Mouse (Mus musculus) frontal cortex, postnatal 14 days (tissue): ENCODE results near the gene Nfe2.
"Not testable (repeated sequence)": the region's sequence is repeated elsewhere in the genome, so short reads cannot be mapped to it uniquely, and the experiment has no call there.

Source experiments
- DNase-seq, 2 experiments: peaks; one replicate each; pipeline ENCODE4 v3.0.0; 2022; ENCODE audit warnings: low spot score in 2 of 2

Nfe2 gene

DNA sequence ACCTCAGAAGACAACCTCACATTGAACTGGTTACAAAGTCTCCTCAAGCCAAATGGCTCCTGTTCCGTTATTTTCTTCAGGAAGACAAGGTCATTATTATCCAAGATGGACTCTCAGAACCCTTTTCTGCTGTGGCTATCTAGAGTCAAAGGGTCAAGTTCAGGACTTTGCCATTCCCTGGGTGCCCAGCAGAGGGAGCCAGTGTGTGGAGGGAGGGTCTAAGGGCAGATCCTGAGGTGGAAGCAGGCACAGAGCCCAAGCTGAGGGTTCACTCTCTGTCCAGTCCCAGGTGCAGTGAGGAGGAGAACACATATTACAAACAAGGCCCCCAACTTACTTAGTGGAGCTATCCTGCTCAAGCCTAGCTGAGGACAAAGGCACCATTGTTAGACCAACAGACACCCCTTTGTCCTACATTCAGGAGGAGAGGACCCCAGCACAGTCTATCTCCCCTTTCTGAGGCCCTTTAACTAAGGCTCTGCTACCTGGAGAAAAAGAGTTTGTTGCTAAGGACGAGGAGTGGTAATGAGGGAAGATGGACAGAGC is 7.9 kb downstream of the Nfe2 start:
- DNase-seq = no peak

DNA sequence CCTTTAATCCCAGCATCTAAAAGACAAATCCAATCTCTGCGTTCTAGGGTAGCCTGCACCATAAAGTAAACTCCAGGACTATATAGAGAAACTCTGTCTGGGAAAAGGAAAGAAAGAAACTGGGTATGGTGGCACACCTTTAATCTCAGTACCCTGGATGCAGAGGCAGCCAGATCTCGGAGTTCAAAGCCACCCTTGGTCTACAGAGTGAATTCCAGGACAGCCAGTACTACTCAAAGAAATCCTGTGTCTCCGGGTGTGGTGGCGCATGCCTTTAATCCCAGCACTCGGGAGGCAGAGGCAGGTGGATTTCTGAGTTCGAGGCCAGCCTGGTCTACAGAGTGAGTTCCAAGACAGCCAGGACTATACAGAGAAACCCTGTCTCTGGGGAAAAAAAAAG is 8.7 kb downstream of the Nfe2 start:
- not testable (repeated sequence) for DNase-seq

- no peak for DNase-seq
Measured at GRCm38 (mm10) chr15:103248401-103249313, 9.5 kb downstream of the Nfe2 start.

DNA sequence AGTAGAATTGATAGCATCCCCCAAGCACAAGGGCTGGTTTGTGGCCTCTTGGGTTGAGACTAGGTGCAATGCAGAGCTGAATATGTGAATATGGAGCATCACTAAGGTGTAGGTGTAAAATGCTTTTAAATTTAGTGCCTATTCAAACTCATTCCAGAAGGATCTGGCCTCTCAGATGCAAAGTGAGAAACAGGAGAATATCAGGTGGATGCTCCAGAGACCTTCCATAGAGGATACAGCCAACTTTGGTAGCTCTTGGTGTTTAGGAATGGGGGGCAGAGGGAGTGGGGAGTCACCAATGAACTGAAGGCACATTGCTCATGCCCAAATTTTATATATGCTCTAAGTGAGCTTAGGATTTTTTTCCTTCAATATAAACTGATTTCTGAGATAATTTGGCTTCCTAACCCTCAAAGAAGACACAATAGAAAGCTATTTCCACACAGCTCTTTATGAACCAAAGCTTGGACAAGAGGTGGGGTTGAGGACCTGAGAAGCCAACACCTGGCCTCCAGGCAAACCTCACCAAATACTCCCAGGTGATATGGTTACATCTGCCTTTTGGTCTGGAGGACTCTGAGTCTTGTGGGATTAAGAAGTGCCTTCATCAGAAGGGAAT is 10.3 kb downstream of the Nfe2 start:
- no peak for DNase-seq

DNA sequence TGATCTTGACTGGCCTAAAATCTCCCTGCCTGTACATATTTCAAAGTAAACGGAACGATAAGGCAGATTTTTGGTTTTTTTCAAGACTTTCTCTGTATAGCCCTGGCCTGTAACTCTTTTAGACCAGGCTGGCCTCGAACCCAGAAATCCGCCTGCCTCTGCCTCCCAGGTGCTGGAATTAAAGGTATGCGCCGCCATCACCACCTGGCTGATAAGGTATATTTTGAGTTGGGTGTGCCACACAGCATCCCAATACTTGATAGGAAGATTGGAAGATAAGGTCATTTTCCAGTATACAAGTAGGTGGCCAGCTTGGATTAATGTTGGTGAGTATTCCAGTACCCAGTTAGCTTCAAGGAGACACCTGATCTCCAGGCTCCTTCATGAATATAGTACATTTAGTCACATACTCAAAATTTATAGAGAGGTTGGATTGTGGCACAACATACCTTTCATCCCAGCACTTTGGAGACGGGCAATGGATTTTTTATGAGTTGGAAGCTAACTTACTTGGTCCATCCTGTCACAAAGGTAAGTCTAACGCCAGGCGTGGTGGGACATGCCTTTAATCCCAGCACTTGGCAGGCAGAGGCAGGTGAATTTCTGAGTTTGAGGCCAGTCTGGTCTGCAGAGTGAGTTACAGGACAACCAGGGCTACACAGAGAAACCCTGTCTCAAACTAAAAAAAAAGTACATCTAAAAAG is 11.0 kb downstream of the Nfe2 start:
- DNase-seq = no peak

- no peak for DNase-seq
Measured at GRCm38 (mm10) chr15:103245616-103246015, 12.6 kb downstream of the Nfe2 start.

DNA sequence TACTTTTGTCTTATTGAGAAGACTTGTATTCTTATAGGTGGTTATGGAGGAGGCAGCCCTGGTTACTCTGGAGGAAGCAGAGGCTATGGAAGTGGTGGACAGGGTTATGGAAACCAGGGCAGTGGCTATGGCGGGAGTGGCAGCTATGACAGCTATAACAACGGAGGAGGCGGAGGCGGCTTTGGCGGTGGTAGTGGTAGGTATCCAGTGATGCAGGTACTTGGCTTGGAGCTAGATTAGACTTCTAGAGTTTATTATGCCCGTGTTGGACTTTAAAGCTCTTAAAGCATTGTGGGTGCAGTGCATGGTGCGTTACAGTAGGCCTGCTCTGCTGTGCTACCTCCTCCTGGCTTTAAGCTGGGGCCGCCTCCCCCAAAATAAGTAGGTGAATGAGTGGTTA is 15.3 kb downstream of the Nfe2 start:
- DNase-seq = no peak

DNA sequence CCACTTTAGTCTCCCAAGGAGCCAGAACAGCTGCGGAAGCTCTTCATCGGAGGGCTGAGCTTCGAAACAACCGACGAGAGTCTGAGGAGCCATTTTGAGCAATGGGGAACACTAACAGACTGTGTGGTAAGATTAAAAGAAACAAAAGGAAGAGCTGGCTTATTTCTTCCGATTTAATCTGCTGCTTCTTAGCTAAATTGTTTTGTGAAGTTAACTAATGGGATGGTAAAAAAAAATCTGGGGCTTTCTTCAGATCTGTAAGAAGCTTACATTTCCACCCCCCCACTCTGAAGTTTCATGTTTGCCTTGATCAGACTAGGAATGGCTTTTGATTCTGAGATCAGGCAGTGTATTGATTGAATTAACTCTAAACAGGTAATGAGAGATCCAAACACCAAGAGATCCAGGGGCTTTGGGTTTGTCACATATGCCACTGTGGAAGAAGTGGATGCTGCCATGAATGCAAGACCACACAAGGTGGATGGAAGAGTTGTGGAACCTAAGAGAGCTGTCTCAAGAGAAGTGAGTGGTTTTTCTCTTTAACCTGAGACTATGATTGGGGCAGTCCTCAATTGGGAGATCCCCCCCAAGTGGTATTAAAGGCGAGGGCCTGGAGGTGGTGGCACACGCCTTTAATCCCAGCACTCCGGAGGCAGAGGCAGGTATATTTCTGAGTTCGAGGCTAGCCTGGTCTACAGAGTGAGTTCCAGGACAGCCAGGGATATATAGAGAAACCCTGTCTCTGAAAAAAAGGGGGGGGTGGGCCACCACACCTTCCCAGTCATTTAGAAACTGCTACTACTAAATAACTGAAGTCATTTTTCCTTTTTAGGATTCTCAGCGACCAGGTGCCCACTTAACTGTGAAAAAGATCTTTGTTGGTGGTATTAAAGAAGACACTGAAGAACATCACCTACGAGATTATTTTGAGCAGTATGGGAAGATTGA is 16.9 kb downstream of the Nfe2 start:
- not testable (repeated sequence) for DNase-seq

DNA sequence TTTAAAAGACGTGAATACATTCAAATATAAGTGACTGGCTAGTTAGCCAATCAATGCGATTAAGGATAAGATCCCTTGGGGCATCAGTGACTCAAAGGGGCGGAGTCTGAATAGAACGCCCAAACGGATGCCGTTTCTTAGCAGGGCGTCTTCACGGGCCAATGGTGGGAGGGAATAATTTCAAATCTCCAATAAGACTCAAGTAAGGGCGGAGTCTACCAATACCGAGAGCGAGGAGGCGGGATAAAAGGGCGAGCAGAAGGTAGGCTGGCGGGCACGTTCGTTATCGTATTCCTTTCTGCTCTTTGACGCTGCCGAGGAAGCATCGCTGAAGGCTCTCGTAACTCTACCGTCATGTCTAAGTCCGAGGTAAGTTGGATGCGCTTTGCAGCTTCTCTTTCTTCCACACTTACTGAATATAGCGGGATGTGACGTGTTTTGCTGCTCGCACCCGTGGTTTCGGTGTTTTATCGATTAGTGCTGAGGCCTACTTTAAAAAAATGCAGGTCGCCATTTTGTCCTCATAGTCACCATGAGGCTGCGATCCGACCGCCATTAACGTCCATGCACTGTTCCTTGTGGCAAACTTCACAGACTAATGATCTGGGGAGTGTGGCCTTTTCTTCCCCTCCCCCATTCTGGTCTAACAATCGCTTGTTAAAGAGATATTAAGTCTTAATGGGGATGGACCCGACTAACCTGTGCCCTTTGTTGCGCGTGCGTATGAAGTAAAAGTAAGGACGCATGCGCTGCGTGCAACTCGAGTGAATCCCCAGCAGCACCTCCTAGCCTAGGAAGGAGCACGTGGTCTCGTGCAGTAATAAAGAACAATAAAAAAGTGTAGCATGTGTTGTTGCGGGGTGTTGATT is 17.8 kb downstream of the Nfe2 start, which contains the start of gene Hnrnpa1:
TSS of gene Hnrnpa1 (plus strand) at position 273 of the 869 bp plus-strand sequence.
- DNase-seq = peak; percentile 90 to 94

- peak; percentile 97 to 98 for DNase-seq
Measured at GRCm38 (mm10) chr15:103239685-103240159, 18.5 kb downstream of the Nfe2 start, which contains the start of gene Cbx5. Cbx5 (minus strand) TSS chr15:103239816.

- peak; percentile 88 to 94 for DNase-seq
Measured at GRCm38 (mm10) chr15:103239130-103239684, 19.0 kb downstream of the Nfe2 start.

- no peak for DNase-seq
Measured at GRCm38 (mm10) chr15:103237295-103237694, 20.9 kb downstream of the Nfe2 start.

GRCm38 (mm10) chr15:103233119-103233518 is 25.1 kb downstream of the Nfe2 start:
- DNase-seq = no peak

GRCm38 (mm10) chr15:103228904-103229303 is 29.3 kb downstream of the Nfe2 start:
- DNase-seq = no peak

DNA sequence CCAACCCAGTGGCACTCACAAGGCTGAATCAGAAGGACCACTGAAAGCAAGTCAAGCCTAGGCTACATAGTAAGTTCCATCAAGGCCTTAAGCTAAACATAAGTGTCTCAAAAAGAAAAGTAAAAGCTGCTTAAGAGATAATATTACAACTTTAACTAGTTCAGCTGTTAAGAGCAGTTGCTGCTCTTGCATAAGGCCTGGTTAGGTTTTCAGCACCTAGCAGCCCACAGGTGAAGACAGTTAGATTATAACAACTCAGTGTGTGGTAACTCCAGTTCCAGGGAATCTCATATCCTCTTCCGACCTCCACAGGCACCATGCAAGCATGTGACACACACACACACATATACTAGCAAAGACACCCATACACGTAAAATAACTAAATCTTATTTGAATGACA is 30.6 kb downstream of the Nfe2 start:
- no peak for DNase-seq

DNA sequence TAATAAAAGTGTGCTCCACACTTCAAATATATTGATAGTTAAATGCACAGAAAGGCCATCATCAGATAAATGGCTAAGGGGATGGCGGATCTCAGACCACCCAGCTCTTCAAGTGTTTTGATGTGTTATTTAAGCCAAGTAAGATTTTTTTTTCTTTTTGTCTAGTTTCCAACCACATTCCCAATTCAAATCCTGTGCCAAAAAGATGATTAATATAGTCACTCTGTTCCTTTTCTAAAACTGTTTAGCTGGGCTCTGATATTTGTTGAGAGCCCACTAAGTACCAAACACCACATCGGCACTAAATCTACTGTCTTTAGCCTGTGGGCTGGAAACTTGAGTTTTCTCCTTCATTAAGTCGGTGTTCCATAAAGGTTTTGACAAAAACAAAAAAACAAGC is 31.2 kb downstream of the Nfe2 start:
- no peak for DNase-seq

- DNase-seq = no peak
Measured at GRCm38 (mm10) chr15:103224161-103224560, 34.0 kb downstream of the Nfe2 start.

GRCm38 (mm10) chr15:103221386-103221785 is 36.8 kb downstream of the Nfe2 start:
- DNase-seq = no peak

GRCm38 (mm10) chr15:103220785-103221184 is 37.4 kb downstream of the Nfe2 start:
- DNase-seq = no peak
